Mouse (Mus musculus) neural tube, embryonic 14.5 days (tissue): ENCODE results near the gene Mocs1. TPM values are rescaled to one million over a fixed set of nuclear protein-coding genes. Genes with fewer than 3 reads are reported as not detected.
A peak's percentile ranks its signal among the peaks of the same experiment; 100 is the strongest.
"Not testable (repeated sequence)": the region's sequence is repeated elsewhere in the genome, so short reads cannot be mapped to it uniquely, and the experiment has no call there.

Source experiments
- ATAC-seq: fragments of 200-750 bp; cut with Nextera tagmentation; 2 replicates; pipeline ENCODE4 v1.8.0; 2017; ENCODE audit warnings: low read depth, mild to moderate bottlenecking, moderate TSS enrichment, moderate library complexity
- H3K27ac ChIP-seq: fragments of 300-500 bp; sonication (generic); 2 replicates; pipeline ENCODE4 v1.5.1; 2014; ENCODE audit warnings: low read depth, mild to moderate bottlenecking, control low read depth, low read length, moderate library complexity, mixed read lengths
- H3K27me3 ChIP-seq: fragments of 300-500 bp; sonication (generic); 2 replicates; pipeline ENCODE4 v1.6.1; 2014; ENCODE audit warnings: low read length; ENCODE audit not compliant: control insufficient read depth, insufficient read depth
- H3K36me3 ChIP-seq: fragments of 300-500 bp; sonication (generic); 2 replicates; pipeline ENCODE4 v1.6.1; 2014; ENCODE audit warnings: low read length, mixed read lengths; ENCODE audit not compliant: control insufficient read depth, insufficient read depth
- H3K4me1 ChIP-seq: fragments of 300-500 bp; sonication (generic); 2 replicates; pipeline ENCODE4 v1.6.1; 2014; ENCODE audit warnings: low read length; ENCODE audit not compliant: control insufficient read depth, insufficient read depth
- H3K4me2 ChIP-seq: fragments of 300-500 bp; sonication (generic); 2 replicates; pipeline ENCODE4 v1.6.1; 2014; ENCODE audit warnings: mild to moderate bottlenecking, low read depth, low read length, control low read depth
- H3K4me3 ChIP-seq: fragments of 300-500 bp; sonication (generic); 2 replicates; pipeline ENCODE4 v1.5.1; 2014; ENCODE audit warnings: low read depth, low read length, control low read depth, mixed read lengths
- H3K9ac ChIP-seq: fragments of 300-500 bp; sonication (generic); replicated peaks from 2 replicates; pipeline ENCODE4 v1.6.1; 2014; ENCODE audit warnings: low read depth, mild to moderate bottlenecking, control low read depth, low read length, mixed read lengths
- H3K9me3 ChIP-seq: fragments of 300-500 bp; sonication (generic); 2 replicates; pipeline ENCODE4 v1.6.1; 2016; ENCODE audit warnings: low read length; ENCODE audit not compliant: control insufficient read depth
- WGBS: fragments of 180-500 bp; shearing (Covaris S2); extraction: QIAGEN DNeasy Blood & Tissue Kit; methylation state at CpG from one replicate; pipeline ENCODE4 v1.1.7; 2014; 5-methylcytosine and 5-hydroxymethylcytosine counted together
- polyA plus RNA-seq: library from polyadenylated mRNA; unstranded; fragments of >200 nt; fragmentation: Nextera tagmentation; extraction: Ambion mirVana; gene quantifications from 2 replicates; pipeline ENCODE4 v1.2.1, GENCODE M21; 2014

Gene Mocs1
- polyA plus RNA-seq, 1 experiment from 2014 or later: 5.0 TPM

- not testable (repeated sequence) for H3K9me3 ChIP-seq, H3K4me2 ChIP-seq, H3K9ac ChIP-seq, H3K27ac ChIP-seq, H3K27me3 ChIP-seq, H3K36me3 ChIP-seq, H3K4me1 ChIP-seq, ATAC-seq, H3K4me3 ChIP-seq
Observed at GRCm38 (mm10) chr17:49437306-49437705, 9.1 kb downstream of the Mocs1 start.

- Histone ChIP-seq H3K27me3 (no peaks in the 10 kb centered on the region), H3K4me3 (no peak overlapping the region), H3K4me2 (no peak overlapping the region), H3K4me1 (no peaks in the 10 kb centered on the region), H3K27ac (no peak overlapping the region), H3K9ac (no peak overlapping the region), H3K9me3 (no peaks in the 10 kb centered on the region), H3K36me3 (0 out of 2 replicates have a peak, but pooled peaks cover 4% of the 10 kb centered on the region)
- ATAC-seq: no peak
- 94% methylated on average over 12 of the region's 12 CpGs for WGBS
Observed at GRCm38 (mm10) chr17:49438822-49439574, 10.8 kb downstream of the Mocs1 start.

- H3K4me2 ChIP-seq: no peak overlapping the region
- no peak overlapping the region for H3K27ac ChIP-seq
- H3K4me1 ChIP-seq: no peaks in the 10 kb centered on the region
- H3K9ac ChIP-seq: no peak overlapping the region
- no peak overlapping the region for H3K4me3 ChIP-seq
- no peaks in the 10 kb centered on the region for H3K27me3 ChIP-seq
- ATAC-seq: no peak
- H3K36me3 ChIP-seq: 0 out of 2 replicates have a peak, but pooled peaks cover 4% of the 10 kb centered on the region
- WGBS: 92% methylated on average over 4 of the region's 4 CpGs
- no peaks in the 10 kb centered on the region for H3K9me3 ChIP-seq
Observed at GRCm38 (mm10) chr17:49439706-49440105, 11.5 kb downstream of the Mocs1 start.

DNA sequence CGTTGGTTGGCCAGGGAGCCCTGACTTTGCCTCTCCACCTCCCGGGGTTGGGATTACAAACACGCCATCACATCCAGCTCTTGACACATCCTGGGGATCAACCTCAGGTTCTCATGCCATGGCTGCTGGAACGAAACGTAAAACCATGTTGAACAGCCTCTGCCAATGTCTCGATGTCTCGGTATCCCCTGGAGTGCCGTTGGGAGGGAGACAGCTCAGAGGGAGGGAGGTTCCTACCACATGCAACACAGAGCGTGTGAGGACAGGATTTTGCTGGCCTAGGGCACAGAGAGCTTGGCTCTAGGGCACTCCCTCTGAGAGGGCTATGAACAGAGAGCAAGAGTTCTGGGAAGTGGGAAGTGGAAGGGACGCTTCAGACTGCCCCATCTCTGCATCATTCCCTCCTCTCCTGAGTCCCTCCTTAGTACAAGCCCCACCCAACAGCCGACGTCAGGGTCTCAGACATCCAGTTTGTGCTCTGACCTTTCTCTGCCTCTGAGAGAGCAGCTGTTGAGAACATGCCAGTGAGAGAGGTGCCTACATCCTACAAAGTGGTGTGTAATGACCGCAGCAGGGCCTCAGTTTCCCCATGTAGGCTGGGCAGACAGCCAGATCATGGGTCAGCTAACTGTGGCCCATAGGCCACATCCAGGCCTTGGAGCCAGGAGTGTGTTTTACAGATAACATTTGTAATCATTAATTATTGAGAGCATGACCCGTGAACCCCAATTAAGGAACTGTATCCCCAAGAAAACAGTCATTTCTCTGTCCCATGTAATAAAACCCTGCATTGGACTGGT is 12.4 kb downstream of the Mocs1 start:
- Histone ChIP-seq H3K27me3 (no peaks in the 10 kb centered on the region), H3K36me3 (0 out of 2 replicates have a peak, but pooled peaks cover 4% of the 10 kb centered on the region), H3K27ac (no peak overlapping the region), H3K4me2 (no peak overlapping the region), H3K4me1 (no peaks in the 10 kb centered on the region), H3K9ac (no peak overlapping the region), H3K9me3 (no peaks in the 10 kb centered on the region), H3K4me3 (no peak overlapping the region)
- ATAC-seq: no peak
- WGBS: 78% methylated on average over 14 of the region's 14 CpGs

DNA sequence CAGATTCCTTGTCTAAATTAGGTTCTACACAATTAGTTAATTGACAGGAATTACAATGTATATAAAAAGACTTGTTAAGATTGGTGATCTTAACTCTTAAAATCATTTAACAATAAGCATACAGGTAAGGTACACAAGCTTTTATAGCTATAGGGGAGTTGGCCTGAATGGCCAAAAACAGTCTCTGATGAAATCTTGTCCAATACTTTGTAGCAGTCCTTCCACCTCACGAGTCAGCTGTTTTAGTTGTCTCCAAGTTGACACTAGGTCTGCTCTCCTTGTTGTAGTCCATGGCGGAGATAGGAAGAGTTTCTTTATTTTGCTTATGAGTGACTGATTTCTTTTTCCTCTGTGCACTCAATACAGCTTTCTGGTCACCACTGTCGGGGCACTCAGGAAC is 14.7 kb downstream of the Mocs1 start:
- 56% methylated on average over 3 of the region's 3 CpGs for WGBS
- H3K4me1 ChIP-seq, H3K27me3 ChIP-seq, H3K4me3 ChIP-seq, H3K36me3 ChIP-seq, ATAC-seq, H3K9ac ChIP-seq, H3K4me2 ChIP-seq, H3K9me3 ChIP-seq, H3K27ac ChIP-seq: not testable (repeated sequence)

GRCm38 (mm10) chr17:49448570-49449229 is 20.5 kb downstream of the Mocs1 start:
- no peaks in the 10 kb centered on the region for H3K36me3 ChIP-seq
- H3K27ac ChIP-seq: no peak overlapping the region
- 51% methylated on average over 8 of the region's 9 CpGs for WGBS
- no peak overlapping the region for H3K9ac ChIP-seq
- H3K27me3 ChIP-seq: no peaks in the 10 kb centered on the region
- no peak overlapping the region for H3K4me2 ChIP-seq
- H3K4me1 ChIP-seq: no peaks in the 10 kb centered on the region
- no peak for ATAC-seq
- no peak overlapping the region for H3K4me3 ChIP-seq
- H3K9me3 ChIP-seq: no peaks in the 10 kb centered on the region

- H3K9ac ChIP-seq: no peak overlapping the region
- no peaks in the 10 kb centered on the region for H3K9me3 ChIP-seq
- 77% methylated on average over 8 of the region's 8 CpGs for WGBS
- H3K4me1 ChIP-seq: no peaks in the 10 kb centered on the region
- H3K4me3 ChIP-seq: no peak overlapping the region
- no peak overlapping the region for H3K27ac ChIP-seq
- H3K36me3 ChIP-seq: no peaks in the 10 kb centered on the region
- no peak for ATAC-seq
- no peak overlapping the region for H3K4me2 ChIP-seq
- no peaks in the 10 kb centered on the region for H3K27me3 ChIP-seq
Observed at GRCm38 (mm10) chr17:49449230-49449608, 21.1 kb downstream of the Mocs1 start.

- Histone ChIP-seq H3K27ac (no peak overlapping the region), H3K4me2 (no peak overlapping the region), H3K4me3 (no peak overlapping the region), H3K9ac (0 out of 2 replicates have a peak overlapping the region, but pooled peaks have one; percentile 11), H3K27me3 (no peaks in the 10 kb centered on the region), H3K36me3 (no peaks in the 10 kb centered on the region), H3K4me1 (no peaks in the 10 kb centered on the region), H3K9me3 (no peaks in the 10 kb centered on the region)
- WGBS: 86% methylated on average over 6 of the region's 6 CpGs
- ATAC-seq: no peak
Observed at GRCm38 (mm10) chr17:49450922-49451321, 22.8 kb downstream of the Mocs1 start.

DNA sequence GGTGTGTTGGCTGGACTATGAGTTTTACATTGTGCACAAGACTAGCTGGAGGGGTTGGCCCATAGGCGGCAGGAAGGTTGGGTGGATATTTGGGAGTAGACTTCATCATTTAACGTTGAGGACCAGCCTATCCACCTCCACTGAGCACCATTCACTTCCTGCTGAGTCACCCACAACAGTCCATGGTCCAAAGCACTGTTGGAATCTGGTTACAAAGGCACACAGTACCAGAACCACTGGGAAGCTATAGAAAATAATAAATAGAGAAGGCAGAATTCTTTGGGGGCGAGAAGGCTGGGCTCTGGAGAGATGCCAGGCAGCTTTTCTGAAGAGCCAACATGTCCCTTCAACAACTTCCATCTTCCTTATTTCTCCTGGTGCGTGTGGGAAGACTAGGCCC is 28.2 kb downstream of the Mocs1 start:
- Histone ChIP-seq H3K36me3 (no peaks in the 10 kb centered on the region), H3K27me3 (no peaks in the 10 kb centered on the region), H3K4me3 (no peak overlapping the region), H3K4me2 (no peak overlapping the region), H3K9ac (no peak overlapping the region), H3K4me1 (no peaks in the 10 kb centered on the region), H3K9me3 (no peaks in the 10 kb centered on the region), H3K27ac (no peak overlapping the region)
- no peak for ATAC-seq
- 85% methylated on average over 4 of the region's 4 CpGs for whole genome bisulfite sequencing
